Mouse (Mus musculus) adrenal gland, postnatal 10 days (tissue): ENCODE data around the gene Tlx1. TPM values are rescaled to one million over a fixed set of nuclear protein-coding genes. Genes with fewer than 3 reads are reported as not detected.

Source experiments
- DNase-seq: peaks from one replicate; pipeline ENCODE4 v3.0.0; 2021; ENCODE audit warnings: mixed read lengths
- long read RNA-seq, 2 experiments: library from polyadenylated mRNA; stranded (forward); transcript quantifications; one replicate each; pipeline ENCODE4 v2.0.0; 2021
- total RNA-seq, 2 experiments: library from RNA; stranded (reverse); gene quantifications; 2 replicates each; pipeline ENCODE4 v1.2.3; 2021

Gene Tlx1
- total RNA-seq, result under 1 TPM in 1 of 2 experiments, not detected in 1; 0.15 TPM
- long read RNA-seq, experiment 1, result 0 reads
- long read RNA-seq, experiment 2, result 0 reads

DNA sequence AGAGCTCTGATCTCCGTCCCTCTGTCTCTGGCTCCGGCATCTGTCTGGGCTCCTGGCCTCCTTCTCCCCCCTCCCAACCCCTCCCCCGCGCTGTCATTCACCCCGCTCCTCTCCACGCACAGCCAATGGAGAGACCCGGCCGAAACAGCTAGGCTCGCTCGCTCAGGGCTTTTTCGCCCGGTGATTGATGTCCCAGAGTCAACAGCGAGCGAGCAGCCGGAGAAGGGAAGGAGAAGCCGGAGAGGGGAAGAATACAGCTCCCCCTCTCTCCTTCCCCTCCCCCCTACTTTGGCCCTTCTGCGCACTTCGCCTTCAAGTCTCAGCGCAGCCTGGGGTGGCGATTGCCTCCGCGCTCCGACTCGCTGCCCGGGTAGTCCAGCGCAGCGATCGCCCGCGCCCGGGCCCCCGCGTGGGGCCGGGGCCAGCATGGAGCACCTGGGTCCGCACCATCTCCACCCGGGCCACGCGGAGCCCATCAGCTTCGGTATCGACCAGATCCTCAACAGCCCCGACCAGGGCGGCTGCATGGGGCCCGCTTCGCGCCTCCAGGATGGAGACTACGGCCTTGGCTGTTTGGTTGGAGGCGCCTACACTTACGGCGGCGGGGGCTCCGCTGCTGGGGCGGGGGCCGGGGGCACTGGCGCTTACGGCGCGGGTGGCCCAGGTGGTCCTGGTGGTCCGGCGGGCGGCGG lies at the start of gene Tlx1:
TSS of gene Tlx1 (plus strand) at position 191 of the 692 bp plus-strand sequence.
- DNase-seq, result no peak

- DNase-seq, result no peak
Measured at GRCm38 (mm10) chr19:45105591-45105990, 44.9 kb upstream of the Tlx1 start.

- no peak for DNase-seq
Measured at GRCm38 (mm10) chr19:45106689-45107088, 43.8 kb upstream of the Tlx1 start.

GRCm38 (mm10) chr19:45110681-45111080 lies 39.8 kb upstream of the Tlx1 start:
- no peak for DNase-seq

DNA sequence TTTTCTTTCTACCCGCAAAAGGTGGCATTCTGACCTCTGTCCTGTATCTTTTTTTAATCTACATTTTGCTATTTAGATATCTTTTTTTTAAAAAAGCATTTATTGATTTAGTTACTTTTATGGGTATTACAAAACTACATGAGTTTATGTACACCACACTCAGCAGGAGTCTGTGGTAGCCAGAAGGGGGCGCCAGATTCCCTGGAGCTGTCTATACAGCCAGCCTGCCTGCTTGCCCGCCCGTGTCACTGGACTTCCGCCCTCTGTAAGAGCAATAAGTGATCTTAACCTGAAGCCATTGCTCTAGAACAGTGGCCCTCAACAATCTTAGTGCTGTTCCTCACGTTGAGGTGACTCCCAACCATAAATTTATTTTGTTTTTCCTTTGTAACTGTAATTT lies 38.0 kb upstream of the Tlx1 start:
- DNase-seq, result no peak

DNA sequence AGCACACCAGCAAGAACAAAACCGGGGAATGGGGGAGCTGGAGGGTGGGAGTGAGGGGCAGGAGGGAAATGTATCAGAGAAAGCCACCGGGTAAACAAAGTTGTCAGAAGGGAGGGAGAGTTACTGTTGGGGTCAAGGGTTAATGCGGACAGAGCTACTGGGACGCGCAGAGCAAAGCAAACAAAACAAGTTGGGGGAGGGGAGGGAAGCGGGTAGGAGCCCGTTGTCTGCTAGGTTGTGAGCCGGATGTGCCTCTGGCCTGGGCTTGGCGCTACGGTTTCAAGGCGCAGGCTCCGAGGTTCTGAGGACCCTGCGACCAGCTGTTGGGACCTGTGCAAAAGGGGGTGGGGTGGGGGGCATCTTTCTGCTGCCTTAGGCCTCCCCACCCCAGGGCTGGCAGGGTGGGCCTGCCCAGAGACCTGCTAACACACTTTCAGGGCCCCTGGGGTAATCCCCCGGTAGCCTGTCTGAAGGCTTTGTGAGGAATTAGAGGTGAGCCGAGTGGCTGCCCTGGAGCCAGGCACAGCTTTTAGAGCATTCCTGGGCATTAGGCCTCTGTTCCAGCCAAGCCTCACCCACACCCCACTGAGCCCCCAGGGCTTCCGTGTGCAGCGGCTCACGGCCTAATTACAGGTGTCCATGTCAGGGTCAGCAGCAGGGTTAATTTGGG lies 36.6 kb upstream of the Tlx1 start:
- DNase-seq, result no peak

DNA sequence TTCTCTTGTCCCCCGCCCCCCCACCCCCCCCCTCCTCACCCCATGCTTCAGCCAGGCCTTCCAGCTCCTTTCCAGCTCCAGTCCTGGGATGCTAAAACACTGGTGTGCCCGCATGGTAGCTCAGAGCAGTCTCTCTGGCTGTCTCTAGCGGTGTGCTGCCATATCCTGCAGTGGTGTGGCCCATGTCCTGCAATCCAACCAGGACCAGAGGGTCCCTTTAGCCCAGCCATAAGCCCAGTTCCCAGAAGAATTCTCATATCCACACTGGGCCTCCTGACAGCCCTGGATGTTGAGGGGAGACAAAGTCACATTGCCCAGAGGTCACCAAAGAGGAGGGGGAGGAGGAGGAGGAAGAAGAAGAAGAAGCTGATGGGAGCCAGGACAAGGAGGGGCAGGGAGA lies 35.7 kb upstream of the Tlx1 start:
- DNase-seq, result no peak

GRCm38 (mm10) chr19:45116798-45117197 lies 33.7 kb upstream of the Tlx1 start:
- peak; percentile 60 for DNase-seq

- DNase-seq, result no peak
Measured at GRCm38 (mm10) chr19:45131966-45132628, 18.4 kb upstream of the Tlx1 start.

DNA sequence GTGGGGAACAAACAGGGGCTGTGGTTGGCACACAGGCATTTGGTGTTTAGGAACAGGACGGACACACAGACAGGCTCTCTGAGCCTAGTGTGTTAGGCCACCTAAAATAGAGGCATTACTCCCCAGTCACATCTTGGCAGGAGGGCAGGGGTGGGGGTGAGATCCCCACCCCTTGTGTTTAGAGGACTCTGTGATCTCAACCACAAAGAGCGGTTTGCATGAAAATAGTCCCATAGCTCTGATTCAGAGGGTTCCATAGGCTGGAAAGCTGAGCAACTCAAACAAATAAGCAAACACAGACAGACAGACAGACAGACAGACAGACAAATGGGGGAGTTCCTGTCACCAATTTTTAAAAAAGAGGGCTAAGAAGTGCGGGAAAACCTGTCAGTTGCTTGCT lies 7.9 kb upstream of the Tlx1 start:
- DNase-seq, result no peak

DNA sequence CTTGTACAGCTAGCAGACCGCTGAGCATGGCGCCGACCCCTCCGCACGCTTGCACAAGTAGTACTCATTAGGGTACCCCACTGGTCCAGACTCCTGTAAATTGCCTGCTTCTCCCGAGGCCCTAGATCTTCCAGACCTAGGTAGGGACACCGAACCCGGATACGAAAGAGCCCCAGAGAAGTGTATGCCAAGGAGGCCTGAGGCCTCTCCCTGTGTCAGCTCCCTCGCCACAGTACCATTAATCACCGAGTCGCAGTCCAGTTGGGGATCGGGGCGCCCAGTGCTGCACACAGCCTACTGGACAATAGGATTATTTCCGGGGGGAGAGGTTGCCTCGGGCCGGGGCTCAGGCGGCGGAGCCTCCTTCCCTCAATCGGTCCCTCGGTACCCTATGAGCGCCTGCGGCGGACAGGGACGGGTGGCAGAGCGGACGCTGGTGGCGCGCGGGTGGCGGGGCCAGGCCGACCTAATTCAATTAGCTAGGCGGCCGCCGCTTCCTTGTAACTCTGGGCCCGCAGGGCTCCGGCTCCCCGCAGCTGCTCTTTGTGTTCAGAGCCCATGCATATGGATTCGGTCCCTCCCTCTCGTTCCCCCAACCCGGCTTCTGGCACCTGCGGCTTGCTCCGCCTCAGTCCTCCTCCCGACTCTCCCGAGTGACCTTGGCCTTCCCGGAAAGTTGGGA lies 7.1 kb upstream of the Tlx1 start:
- DNase-seq, result peak; percentile 16

DNA sequence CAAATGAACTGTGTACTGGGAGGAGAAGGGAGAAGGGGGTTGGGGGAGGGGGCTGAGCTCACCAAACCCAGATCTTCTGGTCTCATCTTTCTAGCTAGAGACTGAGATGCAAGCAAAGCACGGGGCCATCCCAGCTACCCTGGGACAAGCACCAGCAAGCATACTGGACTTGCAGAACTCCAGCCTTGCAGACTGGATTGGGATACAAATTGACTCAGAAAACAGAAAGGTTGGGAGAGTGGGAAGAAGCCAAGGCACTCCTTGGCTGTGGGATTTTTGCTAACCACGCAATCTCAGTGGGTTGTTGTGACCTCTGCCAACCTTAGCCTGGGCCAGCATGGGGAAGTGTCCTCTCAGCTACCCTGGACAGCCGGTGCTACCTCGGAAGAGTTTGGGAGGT lies 3.4 kb upstream of the Tlx1 start:
- no peak for DNase-seq

GRCm38 (mm10) chr19:45151361-45152182 lies 1.1 kb downstream of the Tlx1 start:
- no peak for DNase-seq

- no peak for DNase-seq
Measured at GRCm38 (mm10) chr19:45152183-45152650, 1.7 kb downstream of the Tlx1 start.

GRCm38 (mm10) chr19:45153311-45154058 lies 3.0 kb downstream of the Tlx1 start:
- DNase-seq, result no peak

- no peak for DNase-seq
Measured at GRCm38 (mm10) chr19:45154059-45154386, 3.5 kb downstream of the Tlx1 start.

DNA sequence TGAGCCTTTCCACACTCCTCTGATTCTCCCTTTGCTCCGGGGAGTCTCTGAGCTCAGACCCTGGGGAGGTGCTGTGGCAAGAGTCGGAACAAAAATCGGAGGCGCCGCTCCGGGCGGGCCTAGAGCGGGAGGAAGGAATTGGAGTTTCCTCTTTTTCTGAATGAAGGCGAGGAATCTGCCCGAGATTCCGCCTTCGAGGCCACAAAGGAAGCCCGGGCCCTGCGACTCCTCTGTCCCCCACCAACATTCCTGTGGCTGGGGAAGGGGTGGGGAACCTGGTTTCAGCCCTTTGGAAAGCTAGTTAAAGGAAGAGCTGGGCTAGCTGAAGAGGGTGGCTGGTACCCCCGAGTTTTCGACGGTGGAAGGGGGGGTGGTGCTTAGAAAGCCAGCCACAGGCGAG lies 4.0 kb downstream of the Tlx1 start:
- no peak for DNase-seq

DNA sequence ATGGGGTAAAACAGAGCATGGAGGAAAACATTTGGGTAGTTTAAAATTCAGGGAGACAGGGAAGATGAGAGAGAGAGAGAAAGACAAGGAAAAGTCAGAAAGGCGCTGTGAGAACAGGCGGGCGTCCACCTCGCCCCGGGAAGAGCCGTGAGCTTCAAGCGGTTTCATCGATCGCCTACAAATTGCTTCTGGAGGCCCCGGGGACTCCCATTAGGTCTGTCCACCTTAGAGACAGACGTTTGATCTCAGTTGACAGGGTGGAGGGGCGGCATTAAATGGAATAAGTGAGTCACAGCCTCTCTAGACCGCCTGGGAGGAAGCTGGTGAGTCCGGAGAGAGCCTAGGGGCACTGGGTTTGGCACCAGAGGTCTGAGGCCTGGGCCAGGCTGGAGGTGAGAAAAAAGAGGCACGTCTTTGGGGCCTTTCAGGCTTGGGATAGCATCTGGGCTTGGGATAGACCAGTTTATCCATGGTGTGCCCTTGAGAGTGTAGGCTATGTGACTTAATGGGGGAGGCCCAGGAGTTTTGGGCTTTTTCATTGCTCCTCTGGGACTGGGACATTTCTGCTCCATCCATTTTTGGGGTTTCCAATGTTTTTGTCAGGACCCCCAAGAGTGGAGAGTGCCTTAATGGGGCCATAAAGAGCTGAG lies 4.8 kb downstream of the Tlx1 start:
- no peak for DNase-seq

GRCm38 (mm10) chr19:45155791-45156186 lies 5.3 kb downstream of the Tlx1 start:
- DNase-seq, result no peak

DNA sequence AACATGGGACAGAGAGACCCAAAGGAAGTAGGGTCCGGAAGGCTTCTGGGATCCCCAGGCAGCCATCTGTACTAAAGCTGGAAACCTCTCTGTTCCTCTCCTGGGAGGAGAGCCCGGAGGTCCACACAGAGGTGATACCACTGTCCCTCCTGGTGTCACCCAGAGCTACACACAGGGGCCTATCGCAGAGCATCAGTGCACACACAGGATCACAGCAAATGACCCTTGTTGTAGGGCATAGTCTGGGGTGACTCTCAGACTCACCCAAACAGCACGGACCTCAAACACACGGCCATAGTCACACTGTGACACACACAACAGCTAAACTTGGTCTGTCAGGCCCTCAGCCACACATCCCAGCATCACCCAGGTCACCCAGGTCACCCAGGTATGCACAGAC lies 5.9 kb downstream of the Tlx1 start:
- DNase-seq, result no peak

- DNase-seq, result no peak
Measured at GRCm38 (mm10) chr19:45158201-45158600, 7.7 kb downstream of the Tlx1 start.
